Mouse (Mus musculus) small intestine, adult 2 months (tissue): ENCODE measurements around the gene Tox2.

ENCODE experiments used
- CTCF ChIP-seq: fragments of 200-500 bp; IDR thresholded peaks from 2 replicates; pipeline ENCODE4 v1.5.1; 2012; ENCODE audit warnings: low read depth, mild to moderate bottlenecking, control low read depth, inconsistent platforms, low read length, moderate library complexity, mixed read lengths; ENCODE audit not compliant: insufficient replicate concordance, insufficient read length; ENCODE audit errors: extremely low read depth
- POLR2A ChIP-seq: fragments of 200-500 bp; IDR thresholded peaks from 2 replicates; pipeline ENCODE4 v1.6.1; 2012; ENCODE audit warnings: low read depth, mild to moderate bottlenecking, control low read depth, inconsistent platforms, low read length, moderate library complexity

- TF ChIP-seq POLR2A (no peak), CTCF (no peak)
Observed at GRCm38 (mm10) chr2:163300069-163301060, 97.4 kb downstream of the Tox2 start.
